Mouse (Mus musculus) neural tube, embryonic 11.5 days (tissue): ENCODE results near the gene Lsp1. TPM values are rescaled to one million over a fixed set of nuclear protein-coding genes. Genes with fewer than 3 reads are reported as not detected.

ENCODE experiments used
- ATAC-seq: fragments of 200-750 bp; cut with Nextera tagmentation; 2 replicates; pipeline ENCODE4 v1.8.0; 2017; ENCODE audit warnings: moderate number of reproducible peaks, mild to moderate bottlenecking, moderate TSS enrichment, moderate library complexity; ENCODE audit not compliant: insufficient read depth, low FRiP score, low TSS enrichment
- DNase-seq: peaks from one replicate; pipeline ENCODE4 v3.0.0-alpha.2; 2015; ENCODE audit warnings: low spot score
- H3K27ac ChIP-seq: fragments of 300-500 bp; sonication (generic); 2 replicates; pipeline ENCODE4 v1.5.1; 2014; ENCODE audit warnings: low read depth, mild to moderate bottlenecking, low read length
- H3K27me3 ChIP-seq: fragments of 300-500 bp; sonication (generic); 2 replicates; pipeline ENCODE4 v1.6.1; 2014; ENCODE audit warnings: mild to moderate bottlenecking, low read length, mixed read lengths; ENCODE audit not compliant: control insufficient read depth, insufficient read depth
- H3K36me3 ChIP-seq: fragments of 300-500 bp; sonication (generic); 2 replicates; pipeline ENCODE4 v1.6.1; 2014; ENCODE audit warnings: mild to moderate bottlenecking, low read length, moderate library complexity, mixed read lengths; ENCODE audit not compliant: control insufficient read depth, insufficient read depth
- H3K4me1 ChIP-seq: fragments of 300-500 bp; sonication (generic); 2 replicates; pipeline ENCODE4 v1.6.1; 2014; ENCODE audit warnings: low read length, mixed read lengths; ENCODE audit not compliant: control insufficient read depth, insufficient read depth
- H3K4me2 ChIP-seq: fragments of 300-500 bp; sonication (generic); 2 replicates; pipeline ENCODE4 v1.6.1; 2014; ENCODE audit warnings: low read depth, mild to moderate bottlenecking, moderate library complexity
- H3K4me3 ChIP-seq: fragments of 300-500 bp; sonication (generic); 2 replicates; pipeline ENCODE4 v1.5.1; 2014; ENCODE audit warnings: low read depth, low read length
- H3K9ac ChIP-seq: fragments of 300-500 bp; sonication (generic); 2 replicates; pipeline ENCODE4 v1.6.1; 2014; ENCODE audit warnings: mild to moderate bottlenecking, low read length
- H3K9me3 ChIP-seq: fragments of 300-500 bp; sonication (generic); 2 replicates; pipeline ENCODE4 v1.6.1; 2016; ENCODE audit warnings: low read length; ENCODE audit not compliant: control insufficient read depth
- WGBS: fragments of 180-500 bp; shearing (Covaris S2); extraction: QIAGEN DNeasy Blood & Tissue Kit; methylation state at CpG from one replicate; pipeline ENCODE4 v1.1.7; 2014; 5-methylcytosine and 5-hydroxymethylcytosine counted together
- polyA plus RNA-seq: library from polyadenylated mRNA; unstranded; fragments of >200 nt; fragmentation: Nextera tagmentation; extraction: Ambion mirVana; gene quantifications from 2 replicates; pipeline ENCODE4 v1.2.1, GENCODE M21; 2014

The Lsp1 gene
- polyA plus RNA-seq, 1 experiment from 2014 or later = 15.1 TPM

- H3K36me3 ChIP-seq = no peaks in the 10 kb centered on the region
- no peak overlapping the region for H3K4me3 ChIP-seq
- 87% methylated on average over 13 of the region's 13 CpGs for WGBS
- no peak overlapping the region for H3K27ac ChIP-seq
- H3K4me1 ChIP-seq = peaks cover 11% of the 10 kb centered on the region
- no peak overlapping the region for H3K4me2 ChIP-seq
- no peak for ATAC-seq
- no peaks in the 10 kb centered on the region for H3K9me3 ChIP-seq
- no peak overlapping the region for H3K9ac ChIP-seq
- DNase-seq = no peak
- H3K27me3 ChIP-seq = no peaks in the 10 kb centered on the region
Observed at GRCm38 (mm10) chr7:142476795-142477452, 16.3 kb downstream of the Lsp1 start.

GRCm38 (mm10) chr7:142478001-142478400 lies 17.4 kb downstream of the Lsp1 start:
- Histone ChIP-seq H3K4me1 (peaks cover 16% of the 10 kb centered on the region), H3K4me2 (no peak overlapping the region), H3K36me3 (no peaks in the 10 kb centered on the region), H3K9ac (no peak overlapping the region), H3K27me3 (no peaks in the 10 kb centered on the region), H3K27ac (no peak overlapping the region), H3K4me3 (no peak overlapping the region), H3K9me3 (no peaks in the 10 kb centered on the region)
- no peak for ATAC-seq
- no peak for DNase-seq
- WGBS = 90% methylated on average over 6 of the region's 6 CpGs

- Histone ChIP-seq H3K36me3 (no peaks in the 10 kb centered on the region), H3K4me3 (no peak overlapping the region), H3K9ac (no peak overlapping the region), H3K4me1 (peaks cover 19% of the 10 kb centered on the region), H3K27ac (no peak overlapping the region), H3K27me3 (no peaks in the 10 kb centered on the region), H3K4me2 (no peak overlapping the region), H3K9me3 (no peaks in the 10 kb centered on the region)
- no peak for ATAC-seq
- 83% methylated on average over 2 of the region's 2 CpGs for WGBS
- DNase-seq = no peak
Observed at GRCm38 (mm10) chr7:142478574-142478973, 18.0 kb downstream of the Lsp1 start.

- no peak overlapping the region for H3K27ac ChIP-seq
- no peak for DNase-seq
- H3K27me3 ChIP-seq = no peaks in the 10 kb centered on the region
- no peak for ATAC-seq
- H3K4me2 ChIP-seq = no peak overlapping the region; the same call in 1 of the 2 replicates
- H3K9ac ChIP-seq = no peak overlapping the region
- H3K4me3 ChIP-seq = no peak overlapping the region
- H3K4me1 ChIP-seq = peaks cover 19% of the 10 kb centered on the region
- H3K36me3 ChIP-seq = no peaks in the 10 kb centered on the region
- no peaks in the 10 kb centered on the region for H3K9me3 ChIP-seq
Observed at GRCm38 (mm10) chr7:142479307-142479706, 18.7 kb downstream of the Lsp1 start.

GRCm38 (mm10) chr7:142479886-142480285 lies 19.3 kb downstream of the Lsp1 start:
- Histone ChIP-seq H3K4me1 (peaks cover 19% of the 10 kb centered on the region), H3K4me2 (no peak overlapping the region), H3K36me3 (no peaks in the 10 kb centered on the region), H3K27ac (no peak overlapping the region), H3K4me3 (no peak overlapping the region), H3K9ac (no peak overlapping the region), H3K27me3 (no peaks in the 10 kb centered on the region), H3K9me3 (no peaks in the 10 kb centered on the region)
- DNase-seq = no peak
- ATAC-seq = no peak
- 88% methylated on average over 3 of the region's 3 CpGs for WGBS

GRCm38 (mm10) chr7:142480661-142481060 lies 20.1 kb downstream of the Lsp1 start:
- Histone ChIP-seq H3K36me3 (no peaks in the 10 kb centered on the region), H3K4me1 (peaks cover 19% of the 10 kb centered on the region), H3K27me3 (no peaks in the 10 kb centered on the region), H3K9ac (no peak overlapping the region), H3K27ac (no peak overlapping the region), H3K4me3 (no peak overlapping the region), H3K4me2 (no peak overlapping the region), H3K9me3 (no peaks in the 10 kb centered on the region)
- DNase-seq = no peak
- 86% methylated on average over 3 of the region's 3 CpGs for WGBS
- no peak for ATAC-seq

GRCm38 (mm10) chr7:142481186-142481567 lies 20.6 kb downstream of the Lsp1 start:
- ATAC-seq (peak; percentile 10; the same call in 1 of the 2 replicates), DNase-seq (peak; percentile 72)
- Histone ChIP-seq H3K27ac (peak overlapping the region; percentile 82), H3K4me1 (peaks cover 19% of the 10 kb centered on the region), H3K36me3 (no peaks in the 10 kb centered on the region), H3K4me3 (peak overlapping the region; percentile 12; the same call in 1 of the 2 replicates), H3K4me2 (peak overlapping the region; percentile 41), H3K9me3 (no peaks in the 10 kb centered on the region), H3K9ac (peak overlapping the region; percentile 58), H3K27me3 (no peaks in the 10 kb centered on the region)
- 6% methylated on average over 5 of the region's 5 CpGs for WGBS

- Histone ChIP-seq H3K4me3 (peak overlapping the region; percentile 12), H3K9me3 (no peaks in the 10 kb centered on the region), H3K9ac (peak overlapping the region; percentile 58), H3K36me3 (no peaks in the 10 kb centered on the region), H3K4me2 (peak overlapping the region; percentile 41), H3K4me1 (peaks cover 22% of the 10 kb centered on the region), H3K27ac (peak overlapping the region; percentile 82), H3K27me3 (no peaks in the 10 kb centered on the region)
- 4% methylated on average over 22 of the region's 22 CpGs for WGBS
- ATAC-seq = peak; percentile 67
- peak; percentile 77 for DNase-seq
Observed at GRCm38 (mm10) chr7:142481568-142482255, 21.1 kb downstream of the Lsp1 start.

GRCm38 (mm10) chr7:142482256-142482609 lies 21.6 kb downstream of the Lsp1 start:
- no peak overlapping the region for H3K4me3 ChIP-seq
- peaks cover 27% of the 10 kb centered on the region for H3K4me1 ChIP-seq
- no peaks in the 10 kb centered on the region for H3K27me3 ChIP-seq
- DNase-seq (peak; percentile 63), ATAC-seq (peak; percentile 22)
- no peaks in the 10 kb centered on the region for H3K36me3 ChIP-seq
- H3K9me3 ChIP-seq = no peaks in the 10 kb centered on the region
- peak overlapping the region; percentile 58 for H3K9ac ChIP-seq
- 26% methylated on average over 6 of the region's 6 CpGs for WGBS
- H3K27ac ChIP-seq = peak overlapping the region; percentile 82
- peak overlapping the region; percentile 41; the same call in 1 of the 2 replicates for H3K4me2 ChIP-seq
